Mouse (Mus musculus): ENCODE results near the gene Caskin1.
"Not testable (repeated sequence)": the region's sequence is repeated elsewhere in the genome, so short reads cannot be mapped to it uniquely, and the experiment has no call there.

Gene Caskin1

GRCm38 (mm10) chr17:24488186-24488661 lies at the start of gene Caskin1:
TSS of gene Caskin1 (plus strand) at chr17:24488601.
- peak; percentile 80 for DNase-seq

DNA sequence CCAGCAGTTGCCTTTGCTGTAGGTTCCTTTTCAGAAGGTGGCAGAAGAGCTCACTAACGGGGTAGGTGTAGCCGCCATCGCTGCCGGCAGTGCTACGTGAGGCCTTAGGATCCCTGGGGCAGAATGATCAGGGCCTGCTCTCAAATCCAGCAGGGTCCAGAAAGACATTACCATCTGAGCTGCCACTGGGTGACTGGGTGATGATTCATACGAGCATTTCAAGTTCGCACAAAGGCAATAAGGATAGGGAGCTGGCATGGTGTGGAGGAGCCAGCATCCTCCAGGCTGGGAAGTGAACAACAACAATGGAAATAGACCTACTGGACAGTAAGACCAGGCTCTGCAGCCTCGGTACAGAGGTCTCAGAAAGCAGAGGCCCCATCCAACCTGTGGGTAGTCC lies 48.0 kb upstream of the Caskin1 start:
- no peak for DNase-seq

DNA sequence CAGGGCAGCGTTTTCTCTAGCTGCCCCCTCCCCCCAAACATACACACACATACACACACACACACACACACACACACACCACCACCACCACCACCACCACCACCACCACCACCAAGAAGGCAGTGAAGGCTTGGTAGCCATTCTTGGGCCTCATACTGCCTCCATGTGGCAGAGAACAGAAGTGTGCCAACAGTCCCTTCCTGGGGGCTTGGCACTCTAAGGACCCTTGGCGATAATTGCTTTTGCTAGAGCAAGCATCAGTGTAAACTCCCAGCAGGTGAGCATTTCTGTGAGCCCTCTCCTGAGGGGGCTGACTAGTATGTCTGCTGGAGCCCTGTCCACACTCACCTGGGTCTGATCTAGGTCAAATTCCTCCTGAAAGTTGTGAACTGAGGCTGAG lies 47.3 kb upstream of the Caskin1 start:
- DNase-seq: no peak

GRCm38 (mm10) chr17:24442107-24442506 lies 46.3 kb upstream of the Caskin1 start:
- DNase-seq: no peak

DNA sequence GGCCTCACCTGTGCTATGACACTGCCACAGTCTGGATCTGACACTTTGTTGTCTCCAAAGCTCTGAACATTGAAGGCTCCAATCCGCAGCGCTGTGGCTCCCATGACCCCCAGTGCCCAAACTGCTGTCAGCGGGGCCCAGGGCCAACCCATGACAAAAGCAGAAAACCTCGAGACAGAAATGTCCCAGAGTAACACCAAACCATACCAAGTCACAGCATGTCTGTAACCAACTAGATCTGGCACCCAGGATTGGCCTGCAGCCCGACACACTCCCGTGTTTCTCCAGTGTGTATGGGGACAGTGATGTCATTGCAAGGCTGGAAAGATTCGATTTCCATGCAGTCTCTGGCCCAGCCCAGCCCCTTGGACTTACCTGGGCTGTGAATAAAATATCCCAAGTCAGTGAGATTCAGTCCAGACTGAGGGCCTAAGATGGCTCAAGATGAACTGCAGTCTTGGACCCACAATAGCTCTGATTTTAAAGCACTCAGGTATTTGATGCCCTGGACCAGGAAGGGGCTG lies 45.7 kb upstream of the Caskin1 start, which contains the start of gene Dnase1l2:
Dnase1l2 (minus strand) TSS at position 474 of the 524 bp plus-strand sequence.
- DNase-seq: peak; percentile 67

DNA sequence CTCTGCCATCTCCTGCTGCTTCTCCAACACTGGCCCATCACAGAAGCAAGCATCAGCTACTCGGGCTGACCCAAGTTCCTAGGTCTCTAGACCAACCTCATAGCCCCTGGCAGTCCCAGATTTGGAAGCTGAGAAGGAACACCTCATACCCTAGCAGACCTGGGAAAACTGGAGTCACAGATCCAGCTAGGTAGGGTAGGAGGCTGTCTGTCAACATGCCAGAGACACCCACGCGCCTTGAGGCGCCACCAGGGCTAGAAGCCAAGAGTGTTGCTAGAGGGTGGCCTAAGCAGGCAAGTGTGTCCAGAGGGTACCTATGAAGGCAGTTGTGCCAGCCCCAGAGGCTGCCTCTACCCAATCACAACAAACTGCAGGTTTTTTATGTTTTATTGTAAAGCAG lies 45.0 kb upstream of the Caskin1 start:
- peak; percentile 85 for DNase-seq

- no peak for DNase-seq
These were observed 41.8 kb upstream of the Caskin1 start for GRCm38 (mm10) chr17:24446590-24446989.

- DNase-seq: no peak
These were observed 38.9 kb upstream of the Caskin1 start for GRCm38 (mm10) chr17:24449507-24449906.

- DNase-seq: no peak
These were observed 37.2 kb upstream of the Caskin1 start for GRCm38 (mm10) chr17:24451220-24451619.

DNA sequence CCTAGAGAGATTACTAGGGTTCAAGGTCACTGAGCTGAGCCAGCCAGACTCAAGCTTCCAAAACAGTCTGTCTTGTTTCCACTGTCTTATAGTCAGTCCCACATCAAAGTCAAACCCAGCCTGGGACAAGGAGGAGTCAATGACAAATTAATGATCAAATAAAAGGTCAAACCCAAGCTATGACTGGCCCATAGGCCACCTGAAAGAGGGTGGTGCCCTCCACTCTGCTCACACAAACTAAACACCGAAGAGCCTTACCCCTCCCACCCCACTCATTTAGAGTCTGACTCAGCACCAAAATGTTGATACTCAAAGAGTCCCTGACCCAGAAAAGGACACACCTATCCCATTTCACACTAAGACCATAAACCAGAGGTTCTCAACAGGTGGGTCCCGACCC lies 35.0 kb upstream of the Caskin1 start:
- no peak for DNase-seq

DNA sequence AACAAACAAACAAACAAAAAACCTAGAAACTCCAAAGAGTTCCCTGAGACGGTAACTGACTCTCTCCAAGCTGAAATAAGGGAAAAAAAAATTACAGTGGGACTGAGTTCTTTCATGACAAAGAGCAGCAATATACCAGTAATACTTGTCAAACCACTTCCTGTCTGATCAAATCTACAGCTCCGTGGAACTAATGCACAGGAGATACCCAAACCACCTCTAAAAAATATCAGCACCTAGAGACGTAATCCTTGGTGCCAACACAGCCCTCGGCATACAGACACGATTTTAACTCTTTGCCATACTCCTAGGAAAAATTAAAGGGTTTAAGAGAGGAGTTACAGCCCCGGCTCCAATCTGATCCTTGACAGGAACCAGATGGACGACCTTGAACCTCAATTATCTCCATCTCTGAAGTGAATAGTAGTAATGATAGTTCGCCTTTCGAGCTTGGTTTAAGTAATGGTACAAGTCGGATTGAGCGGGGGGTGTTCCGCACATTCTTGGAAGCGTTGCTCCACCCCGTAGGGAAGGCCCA lies 34.1 kb upstream of the Caskin1 start:
- no peak for DNase-seq

DNA sequence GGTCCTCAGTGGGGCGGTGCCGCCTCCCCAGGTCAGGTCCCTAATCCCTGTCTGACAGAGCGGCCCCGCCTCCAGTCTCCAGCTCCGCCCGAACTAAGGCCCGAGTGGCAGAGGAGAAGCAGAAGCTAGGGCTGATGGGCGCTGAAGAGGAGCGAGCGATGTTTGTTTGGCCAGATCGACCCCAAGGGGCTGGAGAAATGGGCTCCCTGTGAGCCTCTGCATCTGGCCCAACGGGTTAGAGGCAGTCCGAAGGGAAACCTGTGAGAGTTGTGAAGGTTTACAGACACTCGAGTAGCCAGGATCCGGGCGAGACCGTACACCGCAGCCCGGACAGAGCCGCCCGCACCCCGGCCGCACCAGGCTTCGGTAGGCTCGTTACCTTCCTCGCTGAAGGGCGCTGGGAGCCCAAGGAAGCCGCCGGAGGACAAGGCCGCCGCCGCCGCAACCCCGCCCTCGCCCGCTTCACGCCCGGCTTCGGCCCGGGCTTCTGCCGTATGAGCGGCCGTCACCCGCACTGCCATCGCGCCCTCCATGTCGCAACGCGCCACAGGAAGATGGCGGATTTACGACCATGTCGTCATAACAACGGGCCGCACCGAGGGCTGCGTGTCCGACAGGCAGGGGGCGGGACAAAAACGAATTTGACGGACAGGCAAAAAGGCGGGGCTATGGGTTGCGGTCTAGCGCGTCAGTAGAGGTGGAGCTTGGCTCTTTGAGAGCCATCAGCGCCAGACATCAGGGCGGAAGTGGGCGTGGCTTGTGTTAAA lies 33.5 kb upstream of the Caskin1 start:
- peak; percentile 99 for DNase-seq

DNA sequence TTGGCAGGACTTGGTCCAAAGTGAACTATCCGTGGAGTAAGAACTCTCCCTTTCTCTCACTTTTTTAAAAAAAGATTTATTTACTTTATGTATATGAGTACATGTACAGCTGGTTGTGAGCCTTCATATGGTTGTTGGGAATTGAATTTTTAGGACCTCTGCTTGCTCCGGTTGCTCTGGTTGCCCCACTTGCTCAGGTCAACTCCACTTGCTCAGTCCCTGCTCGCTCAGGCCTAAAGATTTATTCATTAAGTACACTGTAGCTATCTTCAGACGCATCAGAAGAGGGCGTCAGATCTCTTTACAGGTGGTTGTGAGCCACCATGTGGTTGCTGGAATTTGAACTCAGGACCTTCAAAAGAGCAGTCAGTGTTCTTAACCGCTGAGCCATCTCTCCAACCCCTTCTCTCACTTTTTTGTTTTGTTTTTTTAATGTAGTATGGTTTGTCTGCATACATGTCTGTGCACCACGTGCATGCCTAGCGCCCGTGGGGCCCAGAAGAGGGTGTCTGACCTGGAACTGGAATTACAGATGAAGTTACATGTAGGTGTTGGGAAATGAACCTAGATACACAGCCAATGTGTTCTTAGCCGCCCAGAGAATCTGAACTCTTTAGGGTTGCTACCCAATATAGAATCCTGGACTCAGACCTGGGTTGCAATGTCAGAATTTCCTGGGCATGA lies 32.7 kb upstream of the Caskin1 start:
- not testable (repeated sequence) for DNase-seq

DNA sequence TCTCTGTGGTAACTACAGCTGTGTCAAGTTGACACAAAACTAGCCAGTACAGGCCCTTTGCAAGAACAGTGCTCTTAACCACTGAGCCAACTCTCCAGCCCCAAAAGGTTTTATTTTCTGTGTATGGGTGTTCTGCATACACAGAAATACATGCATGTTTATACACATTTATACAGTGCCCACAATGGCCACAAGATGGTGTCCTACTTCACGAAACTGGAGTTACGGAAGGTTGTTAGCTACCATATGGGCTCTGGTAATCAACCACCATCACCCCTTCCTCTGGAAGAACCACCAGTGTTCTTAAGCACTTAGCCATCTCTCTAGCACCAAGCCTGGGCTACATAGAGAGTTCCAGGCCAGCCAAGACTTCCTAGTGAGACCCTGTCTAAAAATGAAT lies 26.8 kb upstream of the Caskin1 start:
- no peak for DNase-seq

DNA sequence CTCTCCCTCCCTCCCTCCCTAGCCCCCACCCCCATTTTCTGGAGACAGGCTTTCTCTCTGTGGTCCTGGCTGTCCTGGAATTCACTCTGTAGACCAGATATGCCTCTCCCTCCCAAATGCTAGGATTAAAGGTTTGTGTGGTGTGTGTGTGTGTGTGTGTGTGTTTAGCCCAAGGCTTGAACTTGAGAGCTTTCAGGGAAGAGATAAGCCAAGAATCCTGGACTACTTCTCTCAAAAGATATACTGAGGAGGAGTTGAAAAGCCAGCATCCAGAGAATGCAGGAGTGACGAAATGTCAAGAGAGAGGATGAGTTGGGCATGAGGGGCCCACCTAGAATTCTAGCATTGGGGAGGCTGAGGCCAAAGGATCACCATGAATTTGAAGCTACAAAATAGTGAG lies 25.5 kb upstream of the Caskin1 start:
- DNase-seq: no peak

GRCm38 (mm10) chr17:24463374-24464133 lies 24.8 kb upstream of the Caskin1 start:
- no peak for DNase-seq

- DNase-seq: no peak
These were observed 19.7 kb upstream of the Caskin1 start for GRCm38 (mm10) chr17:24468636-24469246.

GRCm38 (mm10) chr17:24469336-24469909 lies 19.0 kb upstream of the Caskin1 start:
- DNase-seq: no peak

- DNase-seq: peak; percentile 100
These were observed 18.3 kb upstream of the Caskin1 start, which contains the start of the genes E4f1 and Pgp for GRCm38 (mm10) chr17:24469910-24470602. TSS of gene E4f1 (minus strand) at chr17:24470313. TSS of gene Pgp (plus strand) at chr17:24470392.

GRCm38 (mm10) chr17:24470701-24471527 lies 17.5 kb upstream of the Caskin1 start:
- peak; percentile 72 for DNase-seq
